Mouse (Mus musculus) activated CD4-positive, CD25-positive, alpha-beta regulatory T cell, adult 4 months (primary cell): ENCODE data around the gene Krtap29-1. TPM values are rescaled to one million over a fixed set of nuclear protein-coding genes. Genes with fewer than 3 reads are reported as not detected.

Experiments
- ATAC-seq: one replicate; pipeline ENCODE4 v1.8.0; 2017
- polyA plus RNA-seq, 2 experiments: library from polyadenylated mRNA; unstranded; fragments of 100-300 nt; shearing (Covaris generic); gene quantifications; one replicate each; pipeline ENCODE4 v1.2.1; 2017

The Krtap29-1 gene
- polyA plus RNA-seq, 2 experiments from 2014 or later = not detected

DNA sequence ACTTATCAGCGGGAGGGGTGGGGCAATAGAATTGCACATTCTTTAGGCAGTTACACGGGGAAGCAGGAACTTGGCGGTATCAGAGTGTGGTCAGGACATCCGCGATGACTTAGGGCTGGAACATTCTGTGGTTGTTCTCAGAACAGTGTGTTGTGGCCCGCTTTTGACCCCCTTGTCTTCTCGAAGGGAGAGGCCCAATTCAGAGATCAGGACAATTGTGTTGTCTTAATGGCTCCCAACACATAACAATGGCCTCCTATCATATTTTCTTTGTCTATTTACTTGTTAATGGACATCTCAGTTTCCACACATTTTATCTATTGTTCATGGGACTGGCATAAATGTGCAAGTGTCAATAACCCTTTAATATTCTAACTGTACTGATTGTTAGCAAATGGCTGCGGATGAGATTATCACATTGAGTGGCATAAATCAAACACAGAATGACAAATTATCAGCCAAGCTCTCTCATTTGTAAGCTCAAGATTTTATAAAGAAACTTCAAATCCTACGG, 41.0 kb downstream of the Krtap29-1 start:
- no peak for ATAC-seq

DNA sequence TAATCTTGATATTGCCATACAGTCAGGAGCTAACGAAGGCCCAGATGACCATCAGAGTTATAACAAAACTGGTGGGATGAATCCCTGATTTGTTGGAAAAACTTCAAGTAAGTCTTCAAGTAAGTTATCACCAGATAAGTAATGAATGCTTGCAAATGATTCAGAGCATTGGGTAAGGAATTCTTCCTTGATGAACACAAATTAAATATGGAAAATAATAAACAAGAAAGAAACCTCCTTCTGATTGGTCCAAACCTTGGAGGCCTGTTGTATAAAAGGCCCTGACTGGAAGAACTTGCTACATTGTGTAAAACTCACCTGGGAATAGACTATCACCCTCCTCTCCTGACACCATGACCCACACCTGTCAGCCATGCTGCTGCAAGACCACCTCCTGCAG, 42.9 kb downstream of the Krtap29-1 start, which contains the start of gene Krtap31-2:
TSS of gene Krtap31-2 (plus strand) at position 301 of the 400 bp plus-strand sequence.
- ATAC-seq = no peak

Other genes with a start within 250 kb of the Krtap29-1 start
- gene Gm14180, start 244.8 kb downstream of the Krtap29-1 start, polyA plus RNA-seq = not detected
- not detected for gene Gm11595, start 206.1 kb downstream of the Krtap29-1 start, polyA plus RNA-seq
- not detected for gene Krtap4-8, start 198.3 kb downstream of the Krtap29-1 start, polyA plus RNA-seq
- not detected for gene Krtap4-9, start 193.9 kb downstream of the Krtap29-1 start, polyA plus RNA-seq
- gene Gm11596, start 185.6 kb downstream of the Krtap29-1 start, polyA plus RNA-seq = not detected
- gene Gm11569, start 180.1 kb downstream of the Krtap29-1 start, polyA plus RNA-seq = not detected
- gene Gm11554, start 174.6 kb downstream of the Krtap29-1 start, polyA plus RNA-seq = not detected
- not detected for gene Krtap4-13, start 169.2 kb downstream of the Krtap29-1 start, polyA plus RNA-seq
- gene Gm11564, start 163.4 kb downstream of the Krtap29-1 start, polyA plus RNA-seq = not detected
- not detected for gene 2300003K06Rik, start 141.0 kb downstream of the Krtap29-1 start, polyA plus RNA-seq
- not detected for gene Krtap4-16, start 127.4 kb downstream of the Krtap29-1 start, polyA plus RNA-seq
- not detected for gene Gm11568, start 121.1 kb downstream of the Krtap29-1 start, polyA plus RNA-seq
- not detected for gene Gm11559, start 114.6 kb downstream of the Krtap29-1 start, polyA plus RNA-seq
- not detected for gene Krtap9-1, start 105.7 kb downstream of the Krtap29-1 start, polyA plus RNA-seq
- not detected for gene Gm11567, start 99.9 kb downstream of the Krtap29-1 start, polyA plus RNA-seq
- gene Krtap31-1, start 71.1 kb downstream of the Krtap29-1 start, polyA plus RNA-seq = not detected
- not detected for gene Gm11565, start 64.3 kb downstream of the Krtap29-1 start, polyA plus RNA-seq
- not detected for gene Krtap31-2, start 42.8 kb downstream of the Krtap29-1 start, polyA plus RNA-seq
- gene Krtap9-5, start 30.6 kb downstream of the Krtap29-1 start, polyA plus RNA-seq = not detected
- gene Krtap16-1, start 7.5 kb upstream of the Krtap29-1 start, polyA plus RNA-seq = not detected
- gene Krtap17-1, start 14.9 kb upstream of the Krtap29-1 start, polyA plus RNA-seq = not detected
- not detected for gene Krt33a, start 37.2 kb upstream of the Krtap29-1 start, polyA plus RNA-seq
- gene Krt33b, start 50.8 kb upstream of the Krtap29-1 start, polyA plus RNA-seq = not detected
- not detected for gene Krt34, start 62.5 kb upstream of the Krtap29-1 start, polyA plus RNA-seq
- gene Krt31, start 71.5 kb upstream of the Krtap29-1 start, polyA plus RNA-seq = not detected
- not detected for gene Krt32, start 109.2 kb upstream of the Krtap29-1 start, polyA plus RNA-seq
- gene Krt35, start 117.2 kb upstream of the Krtap29-1 start, polyA plus RNA-seq = not detected
- not detected for gene Krt36, start 126.6 kb upstream of the Krtap29-1 start, polyA plus RNA-seq
- gene Krt13, start 142.5 kb upstream of the Krtap29-1 start, polyA plus RNA-seq = not detected
- gene Krt15, start 156.9 kb upstream of the Krtap29-1 start, polyA plus RNA-seq = not detected
- gene Krt19, start 169.6 kb upstream of the Krtap29-1 start, polyA plus RNA-seq = not detected
- gene Krt9, start 214.2 kb upstream of the Krtap29-1 start, polyA plus RNA-seq = not detected
- not detected for gene Krt14, start 228.5 kb upstream of the Krtap29-1 start, polyA plus RNA-seq